Mouse (Mus musculus): ENCODE results near the gene Nap1l1. TPM values are rescaled to one million over a fixed set of nuclear protein-coding genes. Genes with fewer than 3 reads are reported as not detected.

The Nap1l1 gene
- polyA plus RNA-seq, 1 experiment from 2014 or later, result 239 TPM

GRCm38 (mm10) chr10:111545648-111546047 lies 72.6 kb downstream of the Nap1l1 start:
- Histone ChIP-seq H3K9ac (ENCODE audit: low read length) (no peak overlapping the region), H3K27me3 (ENCODE audit: control insufficient read depth, insufficient read depth, low read depth, low read length) (no peaks in the 10 kb centered on the region), H3K27ac (ENCODE audit: low read length) (no peak overlapping the region), H3K36me3 (ENCODE audit: control insufficient read depth, insufficient read depth, low read length) (no peaks in the 10 kb centered on the region), H3K4me3 (ENCODE audit: low read length) (no peak overlapping the region), H3K4me1 (replicated peaks; ENCODE audit: control insufficient read depth, insufficient read depth, low read length) (peaks cover 23% of the 10 kb centered on the region), H3K9me3 (ENCODE audit: control insufficient read depth, low read length) (no peaks in the 10 kb centered on the region), H3K4me2 (ENCODE audit: low read depth, low read length) (no peak overlapping the region)
- no peak for ATAC-seq (ENCODE audit: low read depth)
- WGBS, result 66% methylated on average over 4 of the region's 4 CpGs

Other genes with a start within 250 kb of the Nap1l1 start
- 6.2 TPM in 2 replicates for gene Bbs10, start 174.5 kb upstream of the Nap1l1 start, polyA plus RNA-seq (2015; fragmentation: Nextera tagmentation; extraction: Ambion mirVana)
- 116 and 137 TPM in 2 replicates for gene Phlda1, start 33.1 kb downstream of the Nap1l1 start, polyA plus RNA-seq (2015; fragmentation: Nextera tagmentation; extraction: Ambion mirVana)

Measured in lung, embryonic 16.5 days (tissue).